Mouse (Mus musculus) monocyte, adult 2 months (primary cell): Measurements from ENCODE around the gene Tbx22.

ENCODE experiments used
- DNase-seq, 2 experiments: peaks; one replicate each; pipeline ENCODE4 v3.0.0; 2022; ENCODE audit warnings: low spot score in 2 of 2, low read depth in 1 of 2

The Tbx22 gene

GRCm38 (mm10) chrX:107667664-107668063 lies at the start of gene Tbx22:
Gene Tbx22, plus strand, starts transcription at chrX:107667964.
- no peak for DNase-seq

DNA sequence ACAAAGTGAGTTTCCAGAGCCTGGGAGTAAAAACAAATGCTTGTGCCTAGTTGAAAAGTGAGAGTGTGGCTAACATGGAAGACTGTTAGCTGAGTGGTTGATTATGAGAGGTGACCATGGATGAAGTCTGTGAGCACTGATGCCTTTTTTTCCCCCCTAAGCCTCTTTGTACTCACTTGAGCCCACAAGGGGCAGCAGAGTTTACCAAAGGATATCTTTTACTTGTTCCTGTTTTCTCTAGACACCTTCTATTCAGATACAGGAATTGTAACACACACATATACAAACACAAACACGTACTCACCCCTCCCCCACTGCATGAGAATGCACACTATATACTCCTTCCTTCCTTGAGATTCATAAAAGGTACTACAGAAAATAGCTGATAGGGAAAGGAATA lies 913 bp downstream of the Tbx22 start:
- DNase-seq = no peak

DNA sequence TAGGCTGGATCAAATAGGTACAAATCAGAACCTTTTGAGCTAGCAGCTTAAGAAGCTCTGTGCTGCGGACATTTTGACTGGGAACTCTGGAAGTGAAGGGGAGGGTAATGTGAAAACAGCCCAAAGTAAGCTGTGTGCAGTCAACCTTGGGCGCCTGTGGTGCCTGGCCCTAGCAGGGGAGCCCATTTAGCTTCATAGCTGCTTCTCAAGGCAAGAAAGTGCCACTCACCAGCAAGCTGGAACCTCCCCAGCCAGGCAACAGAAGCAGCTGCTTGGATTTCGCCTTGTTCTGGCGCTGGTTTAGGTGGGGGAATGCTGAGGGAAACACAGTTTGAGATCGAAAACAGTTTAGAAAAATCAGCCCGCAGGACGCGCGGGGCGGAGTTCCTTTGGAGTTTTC lies 11.4 kb downstream of the Tbx22 start:
- no peak for DNase-seq

DNA sequence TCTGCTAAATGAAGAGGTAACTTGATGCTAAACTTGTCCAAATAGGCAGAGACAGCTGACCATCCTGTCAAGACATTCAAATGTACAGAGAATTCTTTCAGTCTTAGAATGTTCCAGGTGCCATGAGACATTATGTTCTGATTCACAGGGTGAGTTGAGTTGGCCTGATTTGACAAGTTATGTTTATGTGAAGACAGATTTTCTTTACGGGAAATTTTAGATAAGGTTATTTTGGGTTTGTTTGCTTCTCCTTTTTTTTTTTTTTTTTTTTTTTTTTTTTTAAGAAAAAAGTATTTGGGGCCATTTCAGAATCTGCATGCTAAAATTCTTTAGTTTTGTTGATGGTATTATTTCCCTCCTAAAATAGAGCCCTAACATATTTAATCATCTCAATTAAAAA lies 40.8 kb downstream of the Tbx22 start:
- DNase-seq = no peak

DNA sequence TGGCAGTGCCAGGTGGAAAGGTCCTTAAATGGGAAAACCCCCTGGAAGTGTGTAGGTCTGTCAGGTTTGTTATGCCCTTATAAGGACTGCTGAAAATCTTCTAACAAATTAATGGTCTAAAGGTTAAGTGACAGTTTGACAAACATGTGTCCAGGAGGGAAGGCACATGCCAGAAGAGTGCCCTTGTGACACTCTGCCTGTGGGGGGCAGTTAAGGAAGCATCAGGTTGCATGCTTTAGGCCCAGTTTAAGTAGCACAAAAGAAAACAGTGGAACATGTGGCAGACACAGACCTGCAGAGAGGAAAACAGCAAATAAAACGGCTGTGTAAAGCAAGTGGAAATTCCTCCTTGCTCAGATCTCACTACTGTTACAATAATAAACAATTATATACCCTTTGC lies 55.8 kb downstream of the Tbx22 start:
- no peak for DNase-seq
